Mouse (Mus musculus) cortical plate, adult 2 months (tissue): ENCODE data around the gene Cd68.

Experiments used
- CTCF ChIP-seq: fragments of 200-500 bp; IDR thresholded peaks from 2 replicates; pipeline ENCODE4 v1.5.1; 2011; ENCODE audit warnings: mild to moderate bottlenecking, control low read depth, low read length; ENCODE audit not compliant: insufficient read depth; ENCODE audit errors: extremely low read depth
- POLR2A ChIP-seq: fragments of 200-500 bp; IDR thresholded peaks from 2 replicates; pipeline ENCODE4 v1.6.1; 2011; ENCODE audit warnings: mild to moderate bottlenecking, low read length, control low read depth; ENCODE audit not compliant: insufficient read depth; ENCODE audit errors: extremely low read depth

DNA sequence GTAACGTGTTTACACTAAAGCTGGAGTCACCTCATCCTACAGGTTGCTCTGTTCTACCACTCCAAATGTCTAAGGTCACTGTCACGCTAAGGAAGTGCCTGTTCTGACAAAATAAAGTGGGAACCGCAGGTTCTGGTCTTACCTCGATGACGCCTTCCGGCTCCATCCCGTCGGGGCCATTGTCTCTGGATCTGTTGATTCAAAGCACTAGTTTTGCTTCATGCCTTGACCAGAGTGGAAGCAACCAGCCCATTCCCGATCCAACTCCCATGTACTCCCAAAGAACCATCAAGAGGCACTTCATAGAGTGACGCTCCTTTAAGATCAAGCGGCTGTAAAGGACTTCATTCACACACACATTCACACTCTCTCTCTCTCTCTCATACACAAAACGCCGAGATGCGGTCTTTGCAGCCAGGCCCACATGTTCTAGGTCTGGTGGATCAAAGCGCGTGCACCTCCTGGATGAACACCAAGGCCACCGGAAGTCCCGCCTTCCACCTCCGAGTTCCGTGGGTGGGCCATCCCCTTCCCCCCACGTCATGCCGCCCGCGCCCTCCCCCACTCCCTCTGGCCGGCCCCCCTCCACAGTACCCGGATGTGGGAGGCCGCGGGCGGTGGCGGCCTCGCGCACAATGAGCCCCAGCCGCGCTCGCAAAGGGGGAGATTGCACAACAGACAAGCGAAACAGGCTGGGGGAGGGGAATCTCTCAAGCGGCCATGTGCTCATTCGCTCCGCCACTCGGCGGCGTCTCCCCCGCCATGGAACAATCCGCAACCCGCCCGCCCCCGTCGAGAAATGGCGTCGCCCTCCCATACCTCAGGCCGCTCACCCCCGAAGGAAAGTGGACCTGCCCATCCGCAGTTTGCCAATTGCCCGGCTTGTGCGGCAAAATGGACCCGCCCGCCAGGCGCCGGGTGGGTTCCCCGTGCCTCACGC, 5.1 kb upstream of the Cd68 start:
- TF ChIP-seq POLR2A: no peak; the same call in 1 of the 2 replicates
- TF ChIP-seq CTCF: no peak
